Mouse (Mus musculus) neural tube, embryonic 15.5 days (tissue): ENCODE measurements around the gene Dip2a. TPM values are rescaled to one million over a fixed set of nuclear protein-coding genes. Genes with fewer than 3 reads are reported as not detected.
A peak's percentile ranks its signal among the peaks of the same experiment; 100 is the strongest.

Source experiments
- ATAC-seq: fragments of 200-750 bp; cut with Nextera tagmentation; 2 replicates; pipeline ENCODE4 v1.8.0; 2017; ENCODE audit warnings: mild to moderate bottlenecking, moderate TSS enrichment, moderate library complexity; ENCODE audit not compliant: low FRiP score
- H3K27ac ChIP-seq: fragments of 300-500 bp; sonication (generic); replicated peaks from 2 replicates; pipeline ENCODE4 v1.5.1; 2015; ENCODE audit warnings: mild to moderate bottlenecking, inconsistent platforms
- H3K27me3 ChIP-seq: fragments of 300-500 bp; sonication (generic); replicated peaks from 2 replicates; pipeline ENCODE4 v1.6.1; 2015; ENCODE audit warnings: inconsistent platforms
- H3K36me3 ChIP-seq: fragments of 300-500 bp; sonication (generic); 2 replicates; pipeline ENCODE4 v1.6.1; 2015; ENCODE audit warnings: inconsistent platforms
- H3K4me1 ChIP-seq: fragments of 300-500 bp; sonication (generic); 2 replicates; pipeline ENCODE4 v1.6.1; 2015; ENCODE audit warnings: inconsistent platforms
- H3K4me2 ChIP-seq: fragments of 300-500 bp; sonication (generic); 2 replicates; pipeline ENCODE4 v1.6.1; 2015; ENCODE audit warnings: inconsistent platforms, mild to moderate bottlenecking, moderate library complexity
- H3K4me3 ChIP-seq: fragments of 300-500 bp; sonication (generic); replicated peaks from 2 replicates; pipeline ENCODE4 v1.5.1; 2015; ENCODE audit warnings: mild to moderate bottlenecking, inconsistent platforms
- H3K9ac ChIP-seq: fragments of 300-500 bp; sonication (generic); replicated peaks from 2 replicates; pipeline ENCODE4 v1.6.1; 2015; ENCODE audit warnings: mild to moderate bottlenecking, inconsistent platforms
- H3K9me3 ChIP-seq: fragments of 300-500 bp; sonication (generic); replicated peaks from 2 replicates; pipeline ENCODE4 v1.6.1; 2016; ENCODE audit warnings: inconsistent platforms
- WGBS: fragments of 180-500 bp; shearing (Covaris S2); methylation state at CpG from one replicate; pipeline ENCODE4 v1.1.7; 2015; ENCODE audit warnings: mixed read lengths; 5-methylcytosine and 5-hydroxymethylcytosine counted together
- polyA plus RNA-seq: library from polyadenylated mRNA; unstranded; fragments of >200 nt; fragmentation: Nextera tagmentation; extraction: Ambion mirVana; gene quantifications from 2 replicates; pipeline ENCODE4 v1.2.1, GENCODE M21; 2015

Dip2a gene
- 16.8 and 19.7 TPM in 2 replicates for polyA plus RNA-seq

GRCm38 (mm10) chr10:76344711-76345539 lies at the start of gene Dip2a:
TSS of gene Dip2a (minus strand) at chr10:76345291.
- H3K27ac ChIP-seq = peak within 1 kb of the TSS; percentile 85
- no peaks in the 10 kb centered on the region for H3K9me3 ChIP-seq
- WGBS = under 1% methylated on average over 80 of the region's 94 CpGs
- H3K4me3 ChIP-seq = peak within 1 kb of the TSS; percentile 65
- H3K27me3 ChIP-seq = no peaks in the 10 kb centered on the region
- peak within 1 kb of the TSS; percentile 82 for H3K4me2 ChIP-seq
- ATAC-seq = peak; percentile 94
- no peaks in the 10 kb centered on the region for H3K36me3 ChIP-seq
- H3K4me1 ChIP-seq = peaks cover 25% of the 10 kb centered on the region
- peak within 1 kb of the TSS; percentile 86 for H3K9ac ChIP-seq

DNA sequence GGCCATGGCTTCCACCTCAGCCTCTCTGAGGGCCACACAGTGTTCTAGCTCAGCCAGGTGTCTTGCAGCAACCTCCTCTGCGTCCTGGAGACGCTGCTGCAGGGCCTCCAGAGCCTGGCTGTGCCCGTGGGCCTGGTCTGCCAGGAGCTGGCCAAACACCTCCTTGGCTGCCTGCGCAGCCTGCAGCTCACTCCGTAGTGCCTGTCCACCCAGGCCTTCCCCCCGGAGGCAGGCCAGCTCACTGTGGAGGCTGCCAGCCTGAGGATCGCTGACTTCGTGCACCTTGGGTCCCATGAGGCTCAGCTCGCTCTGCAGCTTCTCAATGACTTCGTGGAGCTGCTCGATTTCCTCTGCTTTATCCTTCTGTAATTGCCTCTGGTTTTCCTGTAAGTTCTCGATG lies 47.5 kb upstream of the Dip2a start:
- whole genome bisulfite sequencing = 95% methylated on average over 12 of the region's 12 CpGs
- no peak for ATAC-seq
- Histone ChIP-seq H3K36me3 (peaks cover 45% of the 10 kb centered on the region), H3K9ac (no peak overlapping the region), H3K4me3 (no peak overlapping the region), H3K9me3 (no peaks in the 10 kb centered on the region), H3K27ac (no peak overlapping the region), H3K4me2 (no peak overlapping the region), H3K27me3 (no peaks in the 10 kb centered on the region), H3K4me1 (no peaks in the 10 kb centered on the region)

- Histone ChIP-seq H3K27ac (no peak overlapping the region), H3K27me3 (no peaks in the 10 kb centered on the region), H3K9ac (no peak overlapping the region), H3K4me2 (no peak overlapping the region), H3K4me3 (no peak overlapping the region), H3K9me3 (no peaks in the 10 kb centered on the region), H3K4me1 (no peaks in the 10 kb centered on the region), H3K36me3 (peaks cover 45% of the 10 kb centered on the region)
- WGBS = 86% methylated on average over 9 of the region's 9 CpGs
- ATAC-seq = no peak
Observed at GRCm38 (mm10) chr10:76391786-76392185, 46.7 kb upstream of the Dip2a start.

DNA sequence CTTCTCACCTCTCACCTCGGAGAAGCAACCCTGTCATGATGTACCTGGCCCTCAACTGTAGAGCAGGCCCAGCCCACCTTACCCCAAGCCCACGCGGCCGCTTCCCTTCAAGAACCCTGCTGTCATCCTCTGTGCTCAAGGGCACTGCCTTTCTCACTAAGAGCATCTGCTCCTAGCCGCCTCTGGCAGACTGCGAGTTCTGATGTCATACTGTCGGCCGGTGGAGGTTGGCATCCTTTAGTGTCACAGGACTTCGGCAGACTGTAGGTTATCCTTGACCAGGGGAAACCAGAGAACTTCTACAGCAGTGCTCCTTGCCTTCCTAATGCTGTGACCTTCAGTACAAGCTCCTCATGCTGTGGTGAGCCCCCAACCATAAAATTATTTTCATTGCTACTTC lies 46.1 kb upstream of the Dip2a start:
- Histone ChIP-seq H3K36me3 (peaks cover 46% of the 10 kb centered on the region), H3K27ac (no peak overlapping the region), H3K9ac (no peak overlapping the region), H3K9me3 (no peaks in the 10 kb centered on the region), H3K27me3 (no peaks in the 10 kb centered on the region), H3K4me2 (no peak overlapping the region), H3K4me1 (no peaks in the 10 kb centered on the region), H3K4me3 (no peak overlapping the region)
- ATAC-seq = no peak
- WGBS = 95% methylated on average over 9 of the region's 9 CpGs

GRCm38 (mm10) chr10:76374981-76375380 lies 29.9 kb upstream of the Dip2a start:
- Histone ChIP-seq H3K9ac (no peak overlapping the region), H3K27ac (no peak overlapping the region), H3K36me3 (peaks cover 43% of the 10 kb centered on the region), H3K4me3 (no peak overlapping the region), H3K9me3 (no peaks in the 10 kb centered on the region), H3K4me1 (no peaks in the 10 kb centered on the region), H3K4me2 (no peak overlapping the region), H3K27me3 (no peaks in the 10 kb centered on the region)
- no peak for ATAC-seq
- WGBS = 92% methylated on average over 18 of the region's 18 CpGs

- H3K4me1 ChIP-seq = no peaks in the 10 kb centered on the region
- ATAC-seq = no peak
- H3K9ac ChIP-seq = no peak overlapping the region
- no peaks in the 10 kb centered on the region for H3K9me3 ChIP-seq
- H3K4me3 ChIP-seq = no peak overlapping the region
- H3K27me3 ChIP-seq = no peaks in the 10 kb centered on the region
- H3K4me2 ChIP-seq = no peak overlapping the region
- H3K36me3 ChIP-seq = peaks cover 43% of the 10 kb centered on the region
- H3K27ac ChIP-seq = no peak overlapping the region
- 80% methylated on average over 3 of the region's 3 CpGs for WGBS
Observed at GRCm38 (mm10) chr10:76371736-76372135, 26.6 kb upstream of the Dip2a start.

DNA sequence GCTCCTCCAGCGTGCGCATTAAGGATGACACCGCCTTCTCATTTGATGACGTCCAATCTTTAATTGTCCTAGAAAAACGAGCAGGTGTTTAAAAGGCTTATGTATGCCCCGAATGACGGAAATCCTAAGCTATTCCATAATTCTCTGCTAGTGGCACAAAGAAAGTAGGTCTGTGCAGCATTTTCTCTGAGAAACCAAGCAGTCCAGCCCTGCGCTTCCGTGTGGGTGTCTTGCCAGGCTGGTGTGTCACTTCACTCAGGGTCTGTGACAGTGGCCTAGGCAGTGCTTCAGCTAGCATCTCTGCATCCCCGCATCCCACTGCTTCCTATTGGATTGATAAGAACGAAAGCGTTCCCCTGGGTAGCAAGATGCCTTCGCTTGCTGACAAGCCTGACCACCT lies 23.7 kb upstream of the Dip2a start:
- Histone ChIP-seq H3K9me3 (no peaks in the 10 kb centered on the region), H3K4me1 (no peaks in the 10 kb centered on the region), H3K9ac (no peak overlapping the region), H3K4me3 (no peak overlapping the region), H3K4me2 (no peak overlapping the region), H3K36me3 (peaks cover 39% of the 10 kb centered on the region), H3K27ac (no peak overlapping the region), H3K27me3 (no peaks in the 10 kb centered on the region)
- no peak for ATAC-seq
- WGBS = 95% methylated on average over 13 of the region's 13 CpGs

DNA sequence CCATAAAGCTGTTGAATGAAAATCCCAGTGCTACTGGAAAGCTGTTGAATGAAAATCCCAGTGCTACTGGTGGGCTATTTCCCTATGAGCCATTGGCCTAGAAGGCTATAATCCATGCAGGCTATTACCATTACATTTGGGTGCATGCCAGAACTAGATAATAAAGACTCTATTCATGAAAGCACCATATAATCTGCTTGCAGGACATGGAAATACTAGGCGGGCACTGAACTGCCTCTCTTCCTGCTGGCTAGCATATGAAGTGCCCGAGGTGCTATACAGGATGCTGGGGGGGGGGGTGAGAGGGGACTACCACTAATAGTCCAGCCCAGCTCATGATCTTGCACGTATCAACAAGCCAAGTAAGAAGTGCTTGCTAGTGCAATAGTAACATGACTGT lies 18.1 kb upstream of the Dip2a start:
- Histone ChIP-seq H3K36me3 (peaks cover 20% of the 10 kb centered on the region), H3K27me3 (no peaks in the 10 kb centered on the region), H3K9ac (no peak overlapping the region), H3K4me1 (no peaks in the 10 kb centered on the region), H3K4me3 (no peak overlapping the region), H3K4me2 (no peak overlapping the region), H3K27ac (no peak overlapping the region; the same call in 1 of the 2 replicates), H3K9me3 (no peaks in the 10 kb centered on the region)
- no peak for ATAC-seq
- 46% methylated on average over 3 of the region's 3 CpGs for WGBS

- no peak for ATAC-seq
- no peaks in the 10 kb centered on the region for H3K27me3 ChIP-seq
- no peaks in the 10 kb centered on the region for H3K4me1 ChIP-seq
- WGBS = 77% methylated on average over 5 of the region's 5 CpGs
- no peaks in the 10 kb centered on the region for H3K9me3 ChIP-seq
- H3K9ac ChIP-seq = no peak overlapping the region
- H3K27ac ChIP-seq = no peak overlapping the region
- peaks cover 25% of the 10 kb centered on the region for H3K36me3 ChIP-seq
- H3K4me3 ChIP-seq = no peak overlapping the region
- H3K4me2 ChIP-seq = no peak overlapping the region
Observed at GRCm38 (mm10) chr10:76358468-76358867, 13.4 kb upstream of the Dip2a start.

GRCm38 (mm10) chr10:76357286-76357875 lies 12.3 kb upstream of the Dip2a start:
- no peaks in the 10 kb centered on the region for H3K9me3 ChIP-seq
- H3K4me3 ChIP-seq = no peak overlapping the region
- no peak overlapping the region for H3K9ac ChIP-seq
- no peak overlapping the region for H3K4me2 ChIP-seq
- ATAC-seq = no peak
- 91% methylated on average over 8 of the region's 8 CpGs for WGBS
- H3K27me3 ChIP-seq = no peaks in the 10 kb centered on the region
- H3K36me3 ChIP-seq = peaks cover 34% of the 10 kb centered on the region
- no peak overlapping the region for H3K27ac ChIP-seq
- no peaks in the 10 kb centered on the region for H3K4me1 ChIP-seq

GRCm38 (mm10) chr10:76354974-76355373 lies 9.9 kb upstream of the Dip2a start:
- H3K4me3 ChIP-seq = no peak overlapping the region
- H3K9ac ChIP-seq = no peak overlapping the region
- no peak for ATAC-seq
- H3K9me3 ChIP-seq = no peaks in the 10 kb centered on the region
- H3K27me3 ChIP-seq = no peaks in the 10 kb centered on the region
- peaks cover 51% of the 10 kb centered on the region for H3K36me3 ChIP-seq
- WGBS = 90% methylated on average over 12 of the region's 12 CpGs
- no peaks in the 10 kb centered on the region for H3K4me1 ChIP-seq
- no peak overlapping the region for H3K4me2 ChIP-seq
- H3K27ac ChIP-seq = no peak overlapping the region

GRCm38 (mm10) chr10:76353986-76354385 lies 8.9 kb upstream of the Dip2a start:
- Histone ChIP-seq H3K4me1 (no peaks in the 10 kb centered on the region), H3K4me3 (no peak overlapping the region), H3K4me2 (no peak overlapping the region), H3K36me3 (peaks cover 51% of the 10 kb centered on the region), H3K9me3 (no peaks in the 10 kb centered on the region), H3K9ac (no peak overlapping the region), H3K27ac (no peak overlapping the region), H3K27me3 (no peaks in the 10 kb centered on the region)
- WGBS = 97% methylated on average over 12 of the region's 12 CpGs
- ATAC-seq = no peak
